In genomic region chr1:72532926-72533325, GRCm38 (mm10) we compare ENCODE assay signal across 19 mouse cellular contexts. TPM values are rescaled to one million over a fixed set of nuclear protein-coding genes. Genes with fewer than 3 reads are reported as not detected.
DNase-seq lines count a peak whose midpoint lies in the region; ATAC-seq lines count a peak whose summit lies in the region.
"Had no signal": no experiment of that assay in that cellular context is flagged by ENCODE, and none has a peak within 500 bp of the region (broad histone marks: within the 10 kb centered on the region; RNA-seq: fewer than 3 reads in every experiment).

No protein-coding gene starts in this region.

- peaks cover 32% of the 10 kb centered on the region for H3K4me1 ChIP-seq in midbrain, embryonic 14.5 days (ENCODE audit: control insufficient read depth, insufficient read depth, low read length)

- no peaks in the 10 kb centered on the region for H3K27me3 ChIP-seq in midbrain, embryonic 14.5 days (ENCODE audit: control insufficient read depth, insufficient read depth, low read length)

- H3K4me2 ChIP-seq in midbrain, embryonic 14.5 days (ENCODE audit: low read length) = peak overlapping the region; percentile 88
- H3K4me2 ChIP-seq: embryonic facial prominence, embryonic 13.5 days; kidney, embryonic 15.5 days had no signal

- no peaks in the 10 kb centered on the region for H3K9me3 ChIP-seq in midbrain, embryonic 14.5 days (ENCODE audit: control insufficient read depth, low read length)
- H3K9me3 ChIP-seq: embryonic facial prominence, embryonic 13.5 days; G1E; kidney, embryonic 15.5 days had no signal

- WGBS in midbrain, embryonic 14.5 days = 83% methylated on average over 5 of the region's 5 CpGs

- H3K27ac ChIP-seq in midbrain, embryonic 14.5 days (replicated peaks; ENCODE audit: low read depth, low read length) = no peak overlapping the region
- H3K27ac ChIP-seq: embryonic facial prominence, embryonic 13.5 days; gastrocnemius, adult 2 months; kidney, embryonic 15.5 days had no signal

- no peak overlapping the region for H3K9ac ChIP-seq in midbrain, embryonic 14.5 days (replicated peaks; ENCODE audit: low read length)
- H3K9ac ChIP-seq: embryonic facial prominence, embryonic 13.5 days; kidney, embryonic 15.5 days had no signal

- peak; percentile 36 for DNase-seq in heart, adult 11 months
- no peak for DNase-seq in heart, postnatal 4 days
- DNase-seq in right cerebral cortex, postnatal 10 days (ENCODE audit: low spot score in 2 of 2) = peak; percentile 49
- DNase-seq in right cerebral cortex, postnatal 14 days = no peak
- no peak for DNase-seq in midbrain, embryonic 14.5 days
- DNase-seq in urinary bladder, postnatal 36 days (ENCODE audit: low spot score in 2 of 2) = no peak
- no peak for DNase-seq in embryo, embryonic 9.5 days (ENCODE audit: extremely low spot score)
- DNase-seq: adrenal gland, postnatal 25 days; gastrocnemius, adult 2 months; lung, adult 2 months; lung, postnatal 4 days; thymus, adult 18-20 months had no signal

- no peak for ATAC-seq in midbrain, embryonic 14.5 days (ENCODE audit: low FRiP score, low TSS enrichment)

- H3K36me3 ChIP-seq in midbrain, embryonic 14.5 days (ENCODE audit: control insufficient read depth, insufficient read depth, low read length) = no peaks in the 10 kb centered on the region
- H3K36me3 ChIP-seq: embryonic facial prominence, embryonic 13.5 days; G1E; kidney, embryonic 15.5 days had no signal

- peak overlapping the region; percentile 65 for H3K4me3 ChIP-seq in midbrain, embryonic 14.5 days (replicated peaks; ENCODE audit: low read depth, low read length)
- H3K4me3 ChIP-seq: embryonic facial prominence, embryonic 13.5 days; gastrocnemius, adult 2 months; kidney, embryonic 15.5 days had no signal

RNA-seq across cellular contexts. Expression of gene March4, which starts 3.8 kb away (rescaled TPM):
- not detected for total RNA-seq in heart, postnatal 4 days (2021)
- 5.2 and 5.7 TPM in 2 replicates for polyA plus RNA-seq in midbrain, embryonic 14.5 days (2014; fragmentation: Nextera tagmentation; extraction: Ambion mirVana)
- total RNA-seq: heart, adult 8-10 months; liver, adult 2 months; monocyte, adult 5-6 weeks had no signal
- polyA plus RNA-seq: G1E; heart, postnatal 0 days; liver, adult 2 months had no signal

RNA-seq across cellular contexts. Expression of gene Smarcal1, which starts 50.1 kb away (rescaled TPM):
- total RNA-seq in heart, postnatal 4 days (2021) = 10 to 100 TPM; 32.3 to 34.7 TPM
- 25.1 and 35.9 TPM in 2 replicates for polyA plus RNA-seq in midbrain, embryonic 14.5 days (2014; fragmentation: Nextera tagmentation; extraction: Ambion mirVana)

Comparison
In these comparisons a context has a peak if more than half of its experiments do, and no peak if none do; other contexts are left out.
1. DNase-seq: peak in heart, adult 11 months (single experiment) and right cerebral cortex, postnatal 10 days (2 of 2); none in heart, postnatal 4 days (single experiment), right cerebral cortex, postnatal 14 days (single experiment), midbrain, embryonic 14.5 days (single experiment), urinary bladder, postnatal 36 days (0 of 2) and embryo, embryonic 9.5 days (single experiment).